Mouse (Mus musculus) naive thymus-derived CD4-positive, alpha-beta T cell, adult 2 months (primary cell): Measurements from ENCODE around the gene Ptgs2.

Experiments
- DNase-seq: peaks from one replicate; pipeline ENCODE4 v3.0.0-alpha.2; 2011; ENCODE audit warnings: low read depth

Gene Ptgs2

DNA sequence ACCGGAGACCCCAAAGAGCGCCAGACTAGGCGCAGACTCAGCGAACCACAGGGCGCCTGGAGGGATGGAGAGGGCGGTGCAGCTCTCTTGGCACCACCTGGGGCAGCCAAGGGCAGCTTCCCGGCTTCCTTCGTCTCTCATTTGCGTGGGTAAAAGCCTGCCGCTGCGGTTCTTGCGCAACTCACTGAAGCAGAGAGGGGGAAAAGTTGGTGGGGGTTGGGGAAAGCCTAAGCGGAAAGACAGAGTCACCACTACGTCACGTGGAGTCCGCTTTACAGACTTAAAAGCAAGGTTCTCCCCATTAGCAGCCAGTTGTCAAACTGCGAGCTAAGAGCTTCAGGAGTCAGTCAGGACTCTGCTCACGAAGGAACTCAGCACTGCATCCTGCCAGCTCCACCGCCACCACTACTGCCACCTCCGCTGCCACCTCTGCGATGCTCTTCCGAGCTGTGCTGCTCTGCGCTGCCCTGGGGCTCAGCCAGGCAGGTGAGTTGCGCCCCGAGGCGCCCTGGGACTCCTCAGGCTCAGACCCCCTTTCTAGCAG is at the start of gene Ptgs2:
Gene Ptgs2, plus strand, starts transcription at position 242 of the 544 bp plus-strand sequence.
- DNase-seq: peak; percentile 1

DNA sequence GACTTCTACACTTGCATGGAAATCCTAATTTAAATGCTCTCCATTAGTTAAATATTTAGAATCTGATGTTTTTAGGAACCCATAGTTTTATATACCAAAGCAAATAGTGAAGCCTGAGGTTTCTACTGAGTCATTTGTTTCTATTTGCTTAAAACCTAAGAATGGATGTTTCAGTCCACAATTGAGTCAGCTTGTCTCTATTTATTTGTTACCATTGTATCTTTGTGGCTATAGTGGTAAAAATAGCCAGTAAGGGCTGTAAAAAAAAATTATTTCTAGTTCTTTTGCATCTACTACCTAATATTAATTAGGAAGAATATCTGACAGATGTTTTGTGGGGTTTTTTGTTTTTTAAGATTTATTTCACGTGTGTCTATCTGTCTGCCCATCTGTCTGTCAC is 49.6 kb upstream of the Ptgs2 start:
- no peak for DNase-seq

DNA sequence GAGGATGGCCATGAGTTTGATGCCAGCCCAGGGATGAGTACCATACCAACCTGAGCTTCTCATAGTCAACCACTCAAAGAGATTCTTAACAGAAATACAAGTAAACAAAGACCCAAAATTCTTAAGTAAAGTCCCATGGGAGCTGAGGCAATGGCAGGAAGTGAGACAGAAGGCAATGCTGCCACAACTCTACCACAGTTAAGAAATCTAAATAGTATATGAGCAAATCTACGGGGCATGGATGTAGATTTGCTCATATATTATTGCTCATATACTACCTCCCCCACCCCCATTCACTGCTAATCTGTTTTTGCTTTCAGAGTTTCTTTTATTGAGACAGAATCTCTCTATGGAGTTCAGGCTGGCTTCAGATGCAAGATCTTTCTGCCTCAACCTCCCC is 34.1 kb upstream of the Ptgs2 start:
- no peak for DNase-seq

DNA sequence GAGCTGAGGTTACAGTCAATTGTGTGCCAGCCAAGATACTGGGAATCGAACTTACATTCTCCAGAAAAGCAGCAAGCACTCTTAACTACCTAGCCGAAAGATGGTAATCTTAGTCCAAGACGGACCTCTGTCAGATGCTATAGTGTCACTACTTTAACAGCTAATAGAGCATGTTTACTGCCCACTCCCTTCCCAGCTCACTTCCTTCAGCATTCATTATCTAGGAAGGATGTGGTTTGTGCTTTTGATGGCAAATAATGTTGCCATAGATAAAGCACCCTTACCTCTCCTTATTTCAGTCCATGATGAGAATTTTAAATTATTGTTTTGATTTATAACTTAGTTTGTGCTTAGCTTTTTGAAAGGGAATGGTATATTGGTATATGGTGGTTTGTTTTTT is 27.0 kb upstream of the Ptgs2 start:
- no peak for DNase-seq

DNA sequence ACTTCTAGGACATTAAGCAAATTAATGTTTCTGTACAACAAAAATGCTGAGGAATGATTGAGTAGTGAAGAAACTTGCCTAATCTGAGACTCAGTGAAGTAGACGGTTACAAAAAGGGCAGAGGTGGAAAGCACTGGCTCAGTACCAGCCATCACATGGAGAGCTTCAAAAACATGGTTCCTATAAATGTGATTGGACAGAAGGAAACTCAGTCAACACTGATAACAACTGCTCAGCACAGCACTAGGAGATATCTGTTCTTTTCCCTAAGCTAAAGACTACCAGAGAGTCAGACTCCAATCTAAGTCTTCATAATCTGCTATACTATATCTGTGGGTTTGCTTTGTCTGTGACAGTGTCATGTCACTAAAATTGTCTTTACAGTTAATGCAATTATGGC is 25.2 kb upstream of the Ptgs2 start:
- DNase-seq: no peak

DNA sequence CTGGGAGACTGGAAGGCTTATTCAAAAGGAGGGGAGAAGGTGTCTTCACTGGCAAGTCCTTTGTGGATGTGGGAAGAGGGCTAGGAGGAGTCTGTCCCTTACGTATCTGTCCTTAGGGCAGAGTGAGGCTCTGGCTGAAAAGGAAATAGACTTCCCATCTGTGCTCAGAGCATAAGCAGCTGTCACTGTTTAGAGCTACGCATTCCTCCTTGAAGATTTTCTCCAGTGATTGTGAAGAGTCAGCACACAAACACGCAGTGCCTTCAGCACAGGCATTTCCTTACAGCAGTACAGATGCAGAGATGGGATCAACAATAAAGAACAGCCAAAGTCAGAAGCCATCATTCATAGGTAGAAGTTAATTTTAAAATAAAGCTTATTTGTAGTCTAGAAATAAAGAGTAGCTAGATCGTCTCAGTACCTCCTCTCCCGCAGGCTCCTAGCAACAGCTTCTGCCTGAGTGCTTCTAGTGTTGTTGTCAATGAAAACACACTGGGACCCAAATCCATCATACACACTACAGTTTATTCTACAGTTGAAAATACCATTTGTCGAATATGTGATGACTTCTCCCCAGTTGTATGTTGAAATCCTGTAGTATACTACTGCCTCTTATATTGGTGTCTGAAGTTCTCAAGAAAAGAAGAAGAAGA is 10.7 kb upstream of the Ptgs2 start:
- DNase-seq: no peak

DNA sequence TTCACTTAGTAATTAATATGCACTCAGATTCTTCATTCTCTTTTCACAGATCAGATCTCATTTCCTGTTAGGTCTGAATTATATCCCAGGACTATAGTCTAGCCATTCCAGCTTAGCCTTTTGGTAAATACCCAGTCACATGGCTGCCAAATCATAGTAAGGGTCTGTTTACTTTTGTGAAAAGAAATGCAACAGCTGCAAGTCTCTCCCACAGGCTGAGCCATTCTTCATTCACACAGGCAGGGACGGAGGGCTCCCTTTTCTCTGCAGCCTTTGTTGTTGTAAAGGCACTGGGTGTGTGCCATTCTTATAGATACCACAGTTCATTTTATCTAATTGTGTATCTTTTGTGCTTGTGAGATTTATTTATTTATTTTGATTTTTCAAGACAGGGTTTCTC is 9.6 kb upstream of the Ptgs2 start:
- no peak for DNase-seq

DNA sequence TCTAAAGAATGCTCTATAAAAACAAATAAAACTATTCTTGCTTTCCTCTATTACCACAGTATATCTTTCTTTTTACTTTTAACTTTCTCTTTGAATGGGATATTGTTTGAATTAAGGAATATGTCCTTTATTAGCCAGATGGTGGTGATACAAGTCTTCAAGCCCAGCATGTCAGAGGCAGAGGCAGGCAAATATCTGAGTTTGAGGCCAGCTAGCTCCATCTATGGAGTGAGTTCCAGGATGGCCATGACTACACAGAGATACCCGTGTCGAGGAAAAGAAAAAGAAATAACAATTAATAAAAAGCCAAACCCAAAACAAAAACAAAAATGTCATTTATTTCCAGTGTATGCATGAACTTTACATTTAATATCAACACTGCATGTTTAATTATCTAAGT is 2.8 kb upstream of the Ptgs2 start:
- no peak for DNase-seq

DNA sequence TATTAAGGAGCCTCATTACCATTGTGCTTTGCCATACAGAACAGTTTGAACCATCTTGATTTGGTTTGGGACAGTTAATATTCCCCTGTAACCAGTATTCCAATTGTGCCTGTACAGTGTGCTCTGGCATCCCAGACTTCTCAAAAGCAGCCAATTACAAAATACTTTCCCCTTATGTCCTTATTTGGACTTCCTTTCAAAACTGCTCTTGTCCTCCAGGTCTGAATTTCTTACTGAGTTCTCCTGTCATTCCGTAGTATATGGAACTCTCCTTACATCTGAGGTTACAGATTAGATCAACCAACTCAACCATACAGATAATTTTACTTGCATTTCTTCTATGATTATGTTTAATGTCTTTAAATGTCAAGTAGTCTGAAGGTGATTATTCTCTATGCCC is 2.1 kb upstream of the Ptgs2 start:
- DNase-seq: no peak

DNA sequence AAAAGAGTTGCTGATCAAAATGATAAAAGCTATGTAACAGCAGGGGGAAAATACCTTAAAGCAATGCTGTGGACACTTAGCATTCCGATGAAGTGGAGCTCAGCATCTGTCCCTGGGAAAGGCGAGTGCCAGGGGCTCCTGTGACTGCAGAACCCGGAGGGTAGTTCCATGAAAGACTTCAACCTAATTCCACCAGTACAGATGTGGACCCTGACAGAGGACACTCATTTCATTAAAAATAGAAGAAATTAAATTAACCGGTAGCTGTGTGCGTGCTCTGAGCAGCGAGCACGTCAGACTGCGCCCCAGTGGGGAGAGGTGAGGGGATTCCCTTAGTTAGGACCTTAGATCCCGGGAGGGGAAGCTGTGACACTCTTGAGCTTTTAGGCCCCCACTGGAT is 457 bp upstream of the Ptgs2 start:
- no peak for DNase-seq

DNA sequence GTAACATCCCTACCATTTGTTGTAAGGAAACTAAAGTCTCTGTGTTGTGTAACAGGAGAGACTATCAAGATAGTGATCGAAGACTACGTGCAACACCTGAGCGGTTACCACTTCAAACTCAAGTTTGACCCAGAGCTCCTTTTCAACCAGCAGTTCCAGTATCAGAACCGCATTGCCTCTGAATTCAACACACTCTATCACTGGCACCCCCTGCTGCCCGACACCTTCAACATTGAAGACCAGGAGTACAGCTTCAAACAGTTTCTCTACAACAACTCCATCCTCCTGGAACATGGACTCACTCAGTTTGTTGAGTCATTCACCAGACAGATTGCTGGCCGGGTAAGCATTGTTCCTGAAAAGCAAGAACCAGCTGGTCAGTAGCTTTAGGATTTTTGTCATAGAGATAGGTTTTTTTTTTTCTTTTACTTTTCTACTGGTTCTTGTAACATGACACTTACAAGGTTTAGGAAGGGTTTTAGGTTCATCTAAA is 4.4 kb downstream of the Ptgs2 start:
- DNase-seq: no peak

DNA sequence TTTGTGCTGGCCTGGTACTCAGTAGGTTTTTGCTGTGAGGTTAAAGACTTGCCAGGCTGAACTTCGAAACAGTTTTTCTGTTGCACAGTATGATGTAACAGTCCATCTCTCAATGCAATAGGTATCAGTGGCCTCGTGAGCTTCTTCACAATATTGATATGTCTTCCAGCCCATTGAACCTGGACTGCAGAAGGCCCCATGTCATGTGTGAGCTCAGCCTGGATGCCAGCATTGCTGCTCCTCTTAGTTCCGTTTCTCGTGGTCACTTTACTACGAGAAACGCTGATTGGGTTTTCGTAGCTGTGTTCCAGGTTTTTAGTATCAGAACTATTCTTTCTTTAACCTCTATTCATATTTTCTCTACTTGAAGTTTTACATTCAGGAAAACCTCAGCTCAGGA is 6.9 kb downstream of the Ptgs2 start:
- no peak for DNase-seq

DNA sequence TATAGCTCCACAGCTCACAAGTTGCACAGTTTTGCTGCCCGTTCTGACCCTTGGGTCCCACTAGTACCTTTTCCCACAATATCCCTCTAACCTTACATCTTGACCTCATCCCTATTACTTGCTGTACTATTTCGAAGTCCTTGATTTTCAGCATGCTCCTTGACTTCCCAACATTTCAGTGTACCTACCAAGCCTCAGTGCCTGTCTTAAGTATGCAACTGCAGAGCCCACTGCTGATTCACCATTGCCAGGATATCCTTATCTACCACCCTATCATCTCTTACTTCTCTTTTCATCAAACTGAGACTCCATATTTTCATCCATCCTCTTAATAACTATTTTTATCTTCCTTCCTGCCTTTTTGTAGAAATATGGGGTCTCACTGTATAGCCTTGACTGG is 9.8 kb downstream of the Ptgs2 start:
- no peak for DNase-seq

DNA sequence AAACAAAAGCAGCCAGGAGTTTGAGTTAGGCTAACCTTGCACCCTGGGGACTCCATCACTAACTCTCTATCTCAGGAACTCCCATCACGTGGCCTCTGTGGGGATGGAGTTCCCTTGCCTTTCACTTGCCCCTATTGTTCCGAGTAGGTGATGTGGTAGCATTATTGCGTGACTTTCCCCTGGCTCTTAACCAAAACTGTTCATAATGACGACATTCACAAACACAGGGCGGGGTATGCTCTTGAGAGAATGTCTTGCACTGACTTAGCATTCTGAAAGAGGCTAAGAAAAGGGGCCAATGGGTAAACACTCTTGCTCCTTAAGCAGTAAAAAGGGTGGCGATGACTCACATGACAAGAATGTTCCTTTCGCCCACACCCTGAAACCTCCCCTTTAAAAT is 15.5 kb downstream of the Ptgs2 start:
- DNase-seq: no peak

DNA sequence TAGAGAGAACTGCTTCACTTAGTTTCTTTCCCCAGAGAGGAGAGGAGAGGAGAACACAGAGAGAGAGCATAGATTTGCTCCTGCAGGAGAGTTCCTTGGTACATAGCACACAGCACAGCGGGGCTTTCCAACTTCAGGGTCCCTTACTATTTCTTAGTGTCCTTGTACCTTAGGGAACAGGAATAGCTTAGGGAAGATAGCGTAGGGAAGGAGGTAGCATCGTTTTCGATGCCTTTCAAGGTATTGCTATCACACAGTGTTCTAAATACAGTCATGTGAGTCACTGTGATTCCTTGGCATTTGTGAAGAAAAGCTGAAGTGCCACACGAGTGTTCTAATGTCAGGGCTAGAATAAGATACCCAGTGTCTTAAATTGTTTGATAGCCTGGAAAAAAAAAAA is 18.5 kb downstream of the Ptgs2 start:
- DNase-seq: no peak

DNA sequence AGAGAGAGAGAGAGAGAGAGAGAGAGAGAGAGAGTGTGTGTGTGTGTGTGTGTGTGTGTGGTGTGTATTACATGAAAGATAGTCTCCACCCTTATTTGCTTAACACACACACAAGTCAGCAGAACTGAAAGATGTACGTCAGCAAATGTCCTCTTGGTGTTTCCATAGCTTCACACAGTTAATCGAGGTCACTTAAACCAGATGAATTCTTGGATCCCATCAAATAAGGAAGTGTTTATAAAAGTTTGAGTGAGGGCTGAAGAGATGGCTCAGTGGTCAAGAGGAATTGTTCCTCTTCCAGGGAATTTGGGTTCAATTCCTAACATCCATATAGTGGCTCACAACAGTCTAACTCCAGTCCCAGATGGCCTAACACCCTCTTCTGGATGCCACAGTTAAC is 25.7 kb downstream of the Ptgs2 start:
- no peak for DNase-seq

DNA sequence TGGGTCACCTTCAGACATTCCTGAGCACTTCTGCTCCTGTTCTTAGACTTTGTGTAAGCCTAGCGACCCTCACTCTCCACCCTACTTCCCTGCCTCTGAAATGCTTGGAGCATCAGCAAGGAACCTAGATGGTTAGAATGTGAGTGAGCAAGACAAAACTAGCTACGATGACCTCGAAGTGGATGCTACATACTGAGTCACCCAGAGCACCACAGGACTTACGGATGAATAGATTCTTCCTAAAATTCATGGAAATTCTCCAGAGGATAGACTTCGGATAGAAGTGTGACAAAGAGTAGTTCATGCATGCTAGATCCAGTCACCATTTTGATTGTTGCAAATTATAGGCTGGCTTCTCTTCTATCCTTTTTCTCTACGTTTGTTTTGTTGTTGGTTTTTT is 30.2 kb downstream of the Ptgs2 start:
- DNase-seq: no peak

DNA sequence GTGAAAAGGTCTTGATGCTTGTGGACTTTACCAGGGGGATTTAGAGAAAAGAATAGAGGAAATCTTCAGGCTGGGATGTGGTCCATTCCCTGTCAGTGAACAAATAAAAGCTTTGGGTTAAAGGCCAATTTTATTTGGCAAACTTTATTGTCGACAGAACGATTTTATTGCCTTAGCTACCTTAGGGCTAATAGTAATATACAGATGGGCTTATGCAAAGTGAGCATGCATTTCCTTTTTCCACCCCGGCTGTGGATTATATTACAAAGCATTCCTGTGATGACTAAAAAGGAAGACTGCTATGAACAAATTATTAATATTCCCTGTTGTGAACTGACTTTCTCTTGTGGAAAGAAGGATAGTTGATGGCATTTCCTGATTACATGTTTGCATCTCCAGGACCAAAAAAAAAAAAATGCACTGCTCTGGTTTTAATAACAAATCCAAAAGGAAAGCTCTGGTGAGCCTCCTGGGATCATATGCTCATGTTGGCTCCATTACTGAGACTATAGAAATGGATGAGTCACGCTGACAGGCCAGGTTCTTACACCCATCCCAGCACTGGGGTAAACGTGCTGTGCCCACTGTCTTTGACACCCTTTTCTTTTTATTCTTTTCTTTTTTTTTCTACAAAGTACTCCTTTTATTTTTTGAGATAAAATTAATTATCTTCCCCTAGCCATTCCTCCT is 30.9 kb downstream of the Ptgs2 start:
- no peak for DNase-seq

DNA sequence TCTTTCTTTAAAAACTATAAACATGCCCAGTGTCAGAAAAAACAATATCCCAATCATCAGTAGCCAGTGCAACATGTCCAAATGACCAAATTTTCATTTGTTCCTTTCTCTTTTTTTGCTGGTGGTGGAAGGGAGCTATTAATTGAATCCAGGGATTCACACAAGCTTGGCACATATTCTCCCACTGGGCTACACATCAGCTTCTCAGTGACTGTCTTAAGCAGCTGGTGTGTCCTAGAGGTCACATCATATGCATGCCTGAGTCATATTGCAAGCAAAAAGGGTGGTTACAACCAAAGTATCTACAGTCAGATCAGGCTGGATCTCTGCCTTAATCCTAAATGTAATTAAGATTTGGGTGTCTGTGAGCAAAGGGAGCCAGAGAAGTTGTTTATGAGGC is 35.5 kb downstream of the Ptgs2 start:
- DNase-seq: no peak

DNA sequence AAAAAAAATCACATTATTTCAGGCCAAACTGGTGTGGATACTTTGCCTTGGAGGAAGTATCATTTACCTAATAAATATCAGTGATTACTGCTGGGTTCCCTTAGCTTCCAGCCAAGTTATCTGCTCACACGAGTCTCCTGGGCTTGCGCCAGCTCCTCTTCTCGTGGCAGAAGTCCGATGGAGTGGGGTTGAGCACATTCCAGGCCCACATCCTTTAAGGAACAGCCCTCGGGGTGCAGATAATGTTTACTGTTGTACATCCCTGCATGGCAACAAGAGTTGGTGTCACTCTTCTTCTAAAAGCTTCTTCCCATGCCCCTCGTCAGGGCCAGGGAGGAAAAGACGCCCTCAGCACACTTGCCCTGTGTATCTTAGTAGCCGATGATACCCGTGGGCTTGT is 39.9 kb downstream of the Ptgs2 start:
- no peak for DNase-seq

DNA sequence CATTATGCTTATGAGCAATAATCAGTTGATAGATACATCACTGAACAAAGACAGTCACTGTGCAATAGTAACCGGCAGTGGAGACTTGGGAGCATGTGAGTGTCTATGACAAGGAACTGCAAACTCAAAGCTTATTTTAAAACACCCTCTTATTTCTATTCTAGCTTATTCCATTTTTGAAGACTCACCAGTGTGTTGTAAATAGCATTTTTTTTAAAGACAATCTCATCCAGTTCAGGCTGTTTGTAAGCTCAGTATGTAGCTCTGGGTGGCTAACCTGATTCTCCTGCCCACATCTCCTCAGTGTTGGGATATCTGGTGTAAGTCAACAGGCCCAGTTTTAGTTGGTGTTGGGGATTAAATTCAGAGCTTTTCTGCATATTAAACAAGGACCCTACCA is 42.1 kb downstream of the Ptgs2 start:
- DNase-seq: no peak

DNA sequence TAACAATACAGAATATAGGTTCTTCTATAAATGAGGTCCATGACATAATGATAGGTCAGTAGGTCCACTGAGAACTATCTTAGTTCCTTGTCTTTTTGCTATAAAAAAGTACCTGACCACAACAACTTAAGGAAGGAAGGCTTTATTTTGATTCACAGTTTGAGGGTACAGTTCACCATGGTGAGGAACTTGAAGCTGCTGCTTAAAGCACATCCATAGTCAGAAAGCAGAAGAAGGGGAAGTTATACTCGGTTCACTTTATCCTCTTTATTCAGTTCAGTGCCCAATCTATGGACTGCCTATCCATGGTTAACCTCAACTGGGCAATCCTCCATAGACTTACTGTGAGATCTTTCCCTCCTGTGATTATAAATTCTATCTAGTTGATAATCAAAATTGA is 43.7 kb downstream of the Ptgs2 start:
- no peak for DNase-seq

DNA sequence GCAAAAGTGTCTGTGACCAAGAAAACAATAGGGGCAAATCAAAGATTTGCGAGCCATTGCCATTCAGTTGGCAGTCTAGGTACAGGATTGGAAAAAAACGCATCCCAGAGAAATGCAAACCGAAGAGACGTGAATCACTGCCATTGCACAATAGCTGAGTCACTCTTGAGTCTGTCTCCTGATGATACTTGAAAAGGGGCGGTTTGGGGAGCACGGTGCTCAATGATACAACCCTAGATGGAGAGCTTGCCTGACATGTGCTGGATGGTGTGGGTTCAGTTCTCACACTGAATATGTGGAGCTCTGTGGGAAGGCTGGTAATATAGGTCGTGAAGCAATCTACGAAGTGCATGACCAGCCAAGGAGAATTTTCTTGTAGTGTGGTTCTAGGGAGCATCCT is 45.2 kb downstream of the Ptgs2 start:
- no peak for DNase-seq

DNA sequence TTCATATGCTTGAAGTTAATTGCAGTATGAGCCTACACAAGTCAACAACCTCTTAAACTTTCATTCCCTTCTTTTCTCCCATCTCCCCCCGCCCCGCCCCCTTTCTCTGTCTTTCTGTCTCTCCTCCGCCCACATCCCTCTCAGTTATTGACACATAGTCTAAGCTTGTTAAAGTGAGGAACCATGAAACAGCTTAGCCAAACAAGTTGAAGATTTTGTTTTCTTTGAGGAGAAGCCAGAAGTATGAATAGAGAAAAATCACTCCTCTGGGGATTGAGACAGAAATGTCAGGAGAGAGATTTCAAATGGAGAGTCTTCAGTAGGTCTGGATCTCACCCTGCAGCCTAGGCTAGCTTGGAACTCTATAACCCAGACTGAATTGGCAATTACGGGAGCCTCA is 47.4 kb downstream of the Ptgs2 start:
- no peak for DNase-seq
